Mouse (Mus musculus): ENCODE measurements around the gene Plekhg3. TPM values are rescaled to one million over a fixed set of nuclear protein-coding genes. Genes with fewer than 3 reads are reported as not detected.
A peak's percentile ranks its signal among the peaks of the same experiment; 100 is the strongest.

The Plekhg3 gene
- polyA plus RNA-seq, 1 experiment from 2014 or later, result 2.1 TPM

DNA sequence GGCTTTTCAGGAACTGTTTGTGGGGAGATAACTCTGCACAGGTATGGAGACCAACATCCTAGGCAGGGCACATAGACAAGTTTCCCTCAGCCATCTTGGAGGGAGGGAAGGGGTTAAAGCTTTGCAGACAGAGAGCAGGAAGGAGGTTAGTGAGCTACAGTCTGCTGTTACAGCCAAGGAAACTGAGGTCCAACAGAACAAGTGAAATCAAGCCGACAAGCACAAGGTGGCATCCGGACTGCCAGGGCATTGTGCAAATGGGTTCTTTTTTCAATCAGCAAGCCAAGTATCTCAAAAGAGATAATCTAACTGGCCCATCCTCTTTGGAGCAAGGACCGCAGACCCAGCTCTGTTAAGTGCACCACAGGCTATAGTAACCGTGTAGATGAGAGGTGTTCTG lies 35.3 kb upstream of the Plekhg3 start:
- H3K4me2 ChIP-seq (ENCODE audit: low read depth, low read length), result no peak overlapping the region
- DNase-seq (ENCODE audit: low spot score) (no peak), ATAC-seq (replicated peaks; ENCODE audit: insufficient number of reproducible peaks, low FRiP score, low TSS enrichment, low read depth) (no peak)
- WGBS, result 68% methylated on average over 4 of the region's 4 CpGs
- no peaks in the 10 kb centered on the region for H3K36me3 ChIP-seq (replicated peaks; ENCODE audit: control insufficient read depth, insufficient read depth, low read depth, low read length)
- H3K4me1 ChIP-seq (ENCODE audit: control insufficient read depth, insufficient read depth, low read length), result no peaks in the 10 kb centered on the region
- no peak overlapping the region for H3K4me3 ChIP-seq (ENCODE audit: low read depth, low read length)
- no peak overlapping the region for H3K9ac ChIP-seq (replicated peaks; ENCODE audit: low read length)
- no peak overlapping the region for H3K27ac ChIP-seq (replicated peaks; ENCODE audit: low read depth, low read length)
- no peaks in the 10 kb centered on the region for H3K27me3 ChIP-seq (ENCODE audit: control insufficient read depth, insufficient read depth, low read length)
- no peaks in the 10 kb centered on the region for H3K9me3 ChIP-seq (replicated peaks; ENCODE audit: control insufficient read depth, low read length)

- ATAC-seq (replicated peaks; ENCODE audit: insufficient number of reproducible peaks, low FRiP score, low TSS enrichment, low read depth), result no peak
- Histone ChIP-seq H3K36me3 (replicated peaks; ENCODE audit: control insufficient read depth, insufficient read depth, low read depth, low read length) (no peaks in the 10 kb centered on the region), H3K4me3 (ENCODE audit: low read depth, low read length) (no peak overlapping the region), H3K4me2 (ENCODE audit: low read depth, low read length) (no peak overlapping the region), H3K27me3 (ENCODE audit: control insufficient read depth, insufficient read depth, low read length) (no peaks in the 10 kb centered on the region), H3K9me3 (replicated peaks; ENCODE audit: control insufficient read depth, low read length) (no peaks in the 10 kb centered on the region), H3K9ac (replicated peaks; ENCODE audit: low read length) (no peak overlapping the region), H3K27ac (replicated peaks; ENCODE audit: low read depth, low read length) (no peak overlapping the region), H3K4me1 (ENCODE audit: control insufficient read depth, insufficient read depth, low read length) (no peaks in the 10 kb centered on the region)
- 28% methylated on average over 12 of the region's 12 CpGs for WGBS
- DNase-seq (ENCODE audit: low spot score), result peak; percentile 89
Measured at GRCm38 (mm10) chr12:76496324-76496723, 34.4 kb upstream of the Plekhg3 start.

- Histone ChIP-seq H3K4me2 (ENCODE audit: low read depth, low read length) (no peak overlapping the region), H3K4me3 (ENCODE audit: low read depth, low read length) (no peak overlapping the region), H3K27me3 (ENCODE audit: control insufficient read depth, insufficient read depth, low read length) (no peaks in the 10 kb centered on the region), H3K36me3 (replicated peaks; ENCODE audit: control insufficient read depth, insufficient read depth, low read depth, low read length) (no peaks in the 10 kb centered on the region), H3K27ac (replicated peaks; ENCODE audit: low read depth, low read length) (no peak overlapping the region), H3K9ac (replicated peaks; ENCODE audit: low read length) (no peak overlapping the region), H3K4me1 (ENCODE audit: control insufficient read depth, insufficient read depth, low read length) (no peaks in the 10 kb centered on the region), H3K9me3 (replicated peaks; ENCODE audit: control insufficient read depth, low read length) (no peaks in the 10 kb centered on the region)
- DNase-seq (ENCODE audit: low spot score) (no peak), ATAC-seq (replicated peaks; ENCODE audit: insufficient number of reproducible peaks, low FRiP score, low TSS enrichment, low read depth) (no peak)
- 90% methylated on average over 9 of the region's 9 CpGs for WGBS
Measured at GRCm38 (mm10) chr12:76499276-76499675, 31.4 kb upstream of the Plekhg3 start.

DNA sequence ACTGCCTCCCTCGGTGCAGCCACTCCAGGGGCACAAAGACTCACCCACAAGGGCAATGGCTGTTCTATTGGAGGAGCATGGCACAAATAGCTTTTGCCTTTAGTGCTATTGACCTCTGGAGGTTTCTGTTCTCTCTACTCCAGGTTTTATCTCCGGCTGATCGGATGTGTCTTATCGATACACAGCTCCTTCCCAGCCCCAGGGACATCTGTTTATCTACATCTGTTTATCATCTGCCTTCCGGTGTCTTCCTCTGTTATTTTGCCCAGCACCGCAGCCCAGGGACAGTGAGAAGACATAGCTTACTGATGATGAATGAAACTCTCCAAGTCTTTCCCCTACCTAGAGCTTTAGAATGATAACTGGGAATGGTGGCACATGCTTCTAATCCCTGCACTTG lies 30.6 kb upstream of the Plekhg3 start:
- H3K27ac ChIP-seq (replicated peaks; ENCODE audit: low read depth, low read length), result no peak overlapping the region
- WGBS, result 89% methylated on average over 6 of the region's 6 CpGs
- H3K4me1 ChIP-seq (ENCODE audit: control insufficient read depth, insufficient read depth, low read length), result no peaks in the 10 kb centered on the region
- H3K36me3 ChIP-seq (replicated peaks; ENCODE audit: control insufficient read depth, insufficient read depth, low read depth, low read length), result no peaks in the 10 kb centered on the region
- no peak overlapping the region for H3K4me3 ChIP-seq (ENCODE audit: low read depth, low read length)
- H3K4me2 ChIP-seq (ENCODE audit: low read depth, low read length), result no peak overlapping the region
- ATAC-seq (replicated peaks; ENCODE audit: insufficient number of reproducible peaks, low FRiP score, low TSS enrichment, low read depth) (no peak), DNase-seq (ENCODE audit: low spot score) (no peak)
- no peak overlapping the region for H3K9ac ChIP-seq (replicated peaks; ENCODE audit: low read length)
- no peaks in the 10 kb centered on the region for H3K27me3 ChIP-seq (ENCODE audit: control insufficient read depth, insufficient read depth, low read length)
- H3K9me3 ChIP-seq (replicated peaks; ENCODE audit: control insufficient read depth, low read length), result no peaks in the 10 kb centered on the region

DNA sequence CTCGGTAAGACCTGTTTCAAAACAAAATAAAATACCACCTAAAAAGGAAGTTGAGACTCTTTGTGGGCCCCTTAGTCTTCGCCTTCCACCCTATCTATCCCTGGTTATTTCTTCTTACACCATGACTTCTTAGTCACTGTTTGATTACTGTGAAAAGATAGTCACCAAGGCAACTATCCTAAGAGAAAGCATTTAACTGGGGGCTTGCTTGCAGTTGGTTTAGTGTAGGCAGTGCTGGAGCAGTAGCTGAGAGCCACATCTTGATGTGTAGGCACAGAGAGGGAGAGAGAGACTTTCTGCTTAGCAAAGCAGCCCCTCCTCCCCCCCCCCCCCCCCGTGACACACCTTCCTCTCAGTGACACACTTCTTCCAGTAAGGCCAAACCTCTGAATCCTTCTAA lies 29.8 kb upstream of the Plekhg3 start:
- no peaks in the 10 kb centered on the region for H3K27me3 ChIP-seq (ENCODE audit: control insufficient read depth, insufficient read depth, low read length)
- no peak overlapping the region for H3K9ac ChIP-seq (replicated peaks; ENCODE audit: low read length)
- 68% methylated on average over 3 of the region's 3 CpGs for WGBS
- DNase-seq (ENCODE audit: low spot score), result no peak
- no peak overlapping the region for H3K4me3 ChIP-seq (ENCODE audit: low read depth, low read length)
- no peak overlapping the region for H3K27ac ChIP-seq (replicated peaks; ENCODE audit: low read depth, low read length)
- H3K4me2 ChIP-seq (ENCODE audit: low read depth, low read length), result no peak overlapping the region
- no peaks in the 10 kb centered on the region for H3K4me1 ChIP-seq (ENCODE audit: control insufficient read depth, insufficient read depth, low read length)
- no peaks in the 10 kb centered on the region for H3K36me3 ChIP-seq (replicated peaks; ENCODE audit: control insufficient read depth, insufficient read depth, low read depth, low read length)
- no peak for ATAC-seq (replicated peaks; ENCODE audit: insufficient number of reproducible peaks, low FRiP score, low TSS enrichment, low read depth)
- no peaks in the 10 kb centered on the region for H3K9me3 ChIP-seq (replicated peaks; ENCODE audit: control insufficient read depth, low read length)

GRCm38 (mm10) chr12:76502981-76503380 lies 27.7 kb upstream of the Plekhg3 start:
- WGBS, result 57% methylated on average over 5 of the region's 5 CpGs
- Histone ChIP-seq H3K27me3 (ENCODE audit: control insufficient read depth, insufficient read depth, low read length) (no peaks in the 10 kb centered on the region), H3K9me3 (replicated peaks; ENCODE audit: control insufficient read depth, low read length) (no peaks in the 10 kb centered on the region), H3K4me1 (ENCODE audit: control insufficient read depth, insufficient read depth, low read length) (no peaks in the 10 kb centered on the region), H3K36me3 (replicated peaks; ENCODE audit: control insufficient read depth, insufficient read depth, low read depth, low read length) (no peaks in the 10 kb centered on the region), H3K4me3 (ENCODE audit: low read depth, low read length) (no peak overlapping the region), H3K4me2 (ENCODE audit: low read depth, low read length) (no peak overlapping the region), H3K9ac (replicated peaks; ENCODE audit: low read length) (no peak overlapping the region), H3K27ac (replicated peaks; ENCODE audit: low read depth, low read length) (no peak overlapping the region)
- ATAC-seq (replicated peaks; ENCODE audit: insufficient number of reproducible peaks, low FRiP score, low TSS enrichment, low read depth) (peak; percentile 37; the same call in 1 of the 2 replicates), DNase-seq (ENCODE audit: low spot score) (no peak)

DNA sequence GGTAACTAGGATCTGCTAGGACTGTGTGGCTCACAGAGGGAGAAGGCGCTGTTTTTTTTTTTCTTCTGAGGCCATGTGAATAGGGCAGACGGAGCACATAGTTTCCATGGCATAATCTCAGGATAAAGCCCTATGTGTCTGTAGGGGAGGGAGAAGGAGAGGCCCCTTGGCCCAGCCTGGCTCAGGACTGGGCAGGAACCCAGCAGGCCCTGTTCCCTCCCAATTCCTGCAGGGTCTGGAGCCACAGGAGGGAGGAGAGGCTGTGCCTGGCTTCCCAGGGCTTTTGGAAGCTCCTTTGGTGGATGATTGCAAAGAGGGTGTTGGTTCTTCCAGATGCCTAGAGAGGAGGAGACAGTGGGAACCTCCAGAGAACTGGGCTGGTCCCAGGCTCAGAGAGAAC lies 24.2 kb upstream of the Plekhg3 start:
- H3K27me3 ChIP-seq (ENCODE audit: control insufficient read depth, insufficient read depth, low read length), result no peaks in the 10 kb centered on the region
- ATAC-seq (replicated peaks; ENCODE audit: insufficient number of reproducible peaks, low FRiP score, low TSS enrichment, low read depth) (no peak), DNase-seq (ENCODE audit: low spot score) (no peak)
- WGBS, result 40% methylated on average over 2 of the region's 2 CpGs
- H3K4me3 ChIP-seq (ENCODE audit: low read depth, low read length), result no peak overlapping the region
- H3K27ac ChIP-seq (replicated peaks; ENCODE audit: low read depth, low read length), result no peak overlapping the region
- H3K4me1 ChIP-seq (ENCODE audit: control insufficient read depth, insufficient read depth, low read length), result no peaks in the 10 kb centered on the region
- no peaks in the 10 kb centered on the region for H3K36me3 ChIP-seq (replicated peaks; ENCODE audit: control insufficient read depth, insufficient read depth, low read depth, low read length)
- H3K9ac ChIP-seq (replicated peaks; ENCODE audit: low read length), result no peak overlapping the region
- no peak overlapping the region for H3K4me2 ChIP-seq (ENCODE audit: low read depth, low read length)
- H3K9me3 ChIP-seq (replicated peaks; ENCODE audit: control insufficient read depth, low read length), result no peaks in the 10 kb centered on the region

DNA sequence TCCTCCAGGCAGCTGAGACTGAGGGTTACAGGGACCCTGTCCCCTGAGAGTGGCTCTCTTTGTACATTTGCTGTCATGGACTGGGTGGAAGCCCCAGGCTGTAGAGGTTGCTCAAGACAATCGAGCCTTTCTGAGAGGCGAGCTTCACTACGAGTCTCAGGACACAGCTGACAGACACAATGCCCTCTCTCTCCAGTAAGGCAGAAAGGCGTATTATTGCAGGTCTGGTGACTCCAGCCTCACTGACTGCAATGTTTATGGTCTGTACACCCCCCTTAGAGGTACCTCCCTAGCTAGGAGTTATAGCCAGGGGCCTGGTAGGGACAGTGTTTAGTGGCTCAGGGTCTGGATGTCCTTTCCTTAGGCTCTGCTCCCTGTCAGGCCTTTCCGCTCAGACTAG lies 22.9 kb upstream of the Plekhg3 start:
- Histone ChIP-seq H3K9ac (replicated peaks; ENCODE audit: low read length) (no peak overlapping the region), H3K4me1 (ENCODE audit: control insufficient read depth, insufficient read depth, low read length) (no peaks in the 10 kb centered on the region), H3K4me3 (ENCODE audit: low read depth, low read length) (no peak overlapping the region), H3K27ac (replicated peaks; ENCODE audit: low read depth, low read length) (no peak overlapping the region), H3K27me3 (ENCODE audit: control insufficient read depth, insufficient read depth, low read length) (no peaks in the 10 kb centered on the region), H3K9me3 (replicated peaks; ENCODE audit: control insufficient read depth, low read length) (no peaks in the 10 kb centered on the region), H3K36me3 (replicated peaks; ENCODE audit: control insufficient read depth, insufficient read depth, low read depth, low read length) (no peaks in the 10 kb centered on the region), H3K4me2 (ENCODE audit: low read depth, low read length) (no peak overlapping the region)
- no peak for DNase-seq (ENCODE audit: low spot score)
- no peak for ATAC-seq (replicated peaks; ENCODE audit: insufficient number of reproducible peaks, low FRiP score, low TSS enrichment, low read depth)
- WGBS, result 37% methylated on average over 5 of the region's 5 CpGs
